In genomic region chr7:12880911-12881660, GRCm38 (mm10) we compare ENCODE assay signal across 8 mouse cellular contexts. TPM values are rescaled to one million over a fixed set of nuclear protein-coding genes. Genes with fewer than 3 reads are reported as not detected.
A peak's percentile ranks its signal among the peaks of the same experiment; 100 is the strongest.
DNase-seq lines count a peak whose midpoint lies in the region; ATAC-seq and TF ChIP-seq lines count a peak whose summit lies in the region.

Zfp128 (plus strand) TSS chr7:12881177.

- H3K9me3 ChIP-seq in embryonic facial prominence, embryonic 15.5 days (replicated peaks), result no peaks in the 10 kb centered on the region
- H3K9me3 ChIP-seq in limb, embryonic 14.5 days (ENCODE audit: control insufficient read depth, low read length), result no peaks in the 10 kb centered on the region
- H3K9me3 ChIP-seq in midbrain, postnatal 0 days (ENCODE audit: low read length), result no peaks in the 10 kb centered on the region

- TF ChIP-seq CTCF in bone marrow, adult 2 months (IDR thresholded peaks at IDR 0.05; ENCODE audit: control insufficient read depth, insufficient read depth, low read length), result no peak
- TF ChIP-seq CTCF in midbrain, postnatal 0 days (IDR thresholded peaks at IDR 0.05), result peak; percentile 43; the same call in 1 of the 2 replicates

- H3K9ac ChIP-seq in embryonic facial prominence, embryonic 15.5 days, result peak within 1 kb of the TSS; percentile 76
- H3K9ac ChIP-seq in limb, embryonic 14.5 days (ENCODE audit: low read depth, low read length, severe bottlenecking), result peak within 1 kb of the TSS; percentile 87
- peak within 1 kb of the TSS; percentile 76 for H3K9ac ChIP-seq in midbrain, postnatal 0 days (replicated peaks; ENCODE audit: low read length, poor library complexity, severe bottlenecking)

- H3K4me1 ChIP-seq in bone marrow, adult 2 months (ENCODE audit: control insufficient read depth, insufficient read depth, low read length), result peaks cover 1% of the 10 kb centered on the region; the same call in 1 of the 2 replicates
- peaks cover 8% of the 10 kb centered on the region for H3K4me1 ChIP-seq in embryonic facial prominence, embryonic 15.5 days
- peaks cover 10% of the 10 kb centered on the region for H3K4me1 ChIP-seq in limb, embryonic 14.5 days (ENCODE audit: control insufficient read depth, insufficient read depth, low read length)
- no peaks in the 10 kb centered on the region for H3K4me1 ChIP-seq in midbrain, postnatal 0 days (ENCODE audit: insufficient read depth, low read length)

- H3K4me3 ChIP-seq in bone marrow, adult 2 months (replicated peaks; ENCODE audit: control insufficient read depth, low read depth, low read length), result peak within 1 kb of the TSS; percentile 88
- peak within 1 kb of the TSS; percentile 75 for H3K4me3 ChIP-seq in embryonic facial prominence, embryonic 15.5 days (replicated peaks)
- H3K4me3 ChIP-seq in limb, embryonic 14.5 days (replicated peaks; ENCODE audit: low read length), result peak within 1 kb of the TSS; percentile 79
- H3K4me3 ChIP-seq in midbrain, postnatal 0 days (ENCODE audit: low read depth, low read length), result peak within 1 kb of the TSS; percentile 60

- DNase-seq in 416B (ENCODE audit: low read depth), result peak; percentile 96
- DNase-seq in heart, adult 8-10 months (ENCODE audit: low spot score), result peak; percentile 96
- DNase-seq in kidney, adult 9 months, result peak; percentile 96
- DNase-seq in limb, embryonic 14.5 days (ENCODE audit: low spot score), result peak; percentile 97
- peak; percentile 98 for DNase-seq in midbrain, postnatal 0 days (ENCODE audit: low spot score)
- peak; percentile 79 to 87 for DNase-seq in spleen, postnatal 14 days (ENCODE audit: low spot score in 2 of 2)

- H3K4me2 ChIP-seq in embryonic facial prominence, embryonic 15.5 days (replicated peaks), result peak within 1 kb of the TSS; percentile 83
- peak within 1 kb of the TSS; percentile 89 for H3K4me2 ChIP-seq in limb, embryonic 14.5 days (replicated peaks; ENCODE audit: low read depth, low read length, severe bottlenecking)
- peak within 1 kb of the TSS; percentile 72 for H3K4me2 ChIP-seq in midbrain, postnatal 0 days (ENCODE audit: low read depth, low read length, poor library complexity, severe bottlenecking)

- peak; percentile 56; the same call in 1 of the 2 replicates for TF ChIP-seq POLR2A in bone marrow, adult 2 months (IDR thresholded peaks at IDR 0.05; ENCODE audit: borderline replicate concordance, control insufficient read depth, low read depth, low read length)
- TF ChIP-seq POLR2A in limb, embryonic 14.5 days (IDR thresholded peaks at IDR 0.05; ENCODE audit: borderline replicate concordance, extremely low read depth, insufficient read depth, insufficient read length), result peak; percentile 90; the same call in 1 of the 2 replicates

- H3K27me3 ChIP-seq in embryonic facial prominence, embryonic 15.5 days, result no peaks in the 10 kb centered on the region
- no peaks in the 10 kb centered on the region for H3K27me3 ChIP-seq in limb, embryonic 14.5 days (ENCODE audit: control insufficient read depth, insufficient read depth, low read length)
- no peaks in the 10 kb centered on the region for H3K27me3 ChIP-seq in midbrain, postnatal 0 days (ENCODE audit: insufficient read depth, low read length)

- H3K36me3 ChIP-seq in embryonic facial prominence, embryonic 15.5 days, result peaks cover 16% of the 10 kb centered on the region
- peaks cover 19% of the 10 kb centered on the region for H3K36me3 ChIP-seq in limb, embryonic 14.5 days (ENCODE audit: control insufficient read depth, insufficient read depth, low read length)
- H3K36me3 ChIP-seq in midbrain, postnatal 0 days (ENCODE audit: insufficient read depth, low read length), result peaks cover 16% of the 10 kb centered on the region

- H3K27ac ChIP-seq in bone marrow, adult 2 months (ENCODE audit: control insufficient read depth, insufficient read depth, low read depth, low read length, poor library complexity), result no peak within 1 kb of the TSS
- H3K27ac ChIP-seq in embryonic facial prominence, embryonic 15.5 days (replicated peaks), result no peak within 1 kb of the TSS
- 0 out of 2 replicates have a peak within 1 kb of the TSS, but pooled peaks have one; percentile 33 for H3K27ac ChIP-seq in limb, embryonic 14.5 days (replicated peaks; ENCODE audit: low read depth, low read length)
- peak within 1 kb of the TSS; percentile 6 for H3K27ac ChIP-seq in midbrain, postnatal 0 days (ENCODE audit: low read depth, low read length)

- peak; percentile 99 for ATAC-seq in embryonic facial prominence, embryonic 15.5 days (ENCODE audit: insufficient number of reproducible peaks, low FRiP score, low TSS enrichment, low read depth)
- ATAC-seq in limb, embryonic 14.5 days (ENCODE audit: low FRiP score, low read depth), result peak; percentile 100
- peak; percentile 99 for ATAC-seq in midbrain, postnatal 0 days (ENCODE audit: low FRiP score)

- WGBS in bone marrow, adult 2 months, result under 1% methylated on average over 35 of the region's 35 CpGs
- WGBS in embryonic facial prominence, embryonic 15.5 days, result under 1% methylated on average over 35 of the region's 35 CpGs
- WGBS in limb, embryonic 14.5 days, result 4% methylated on average over 35 of the region's 35 CpGs
- WGBS in midbrain, postnatal 0 days, result under 1% methylated on average over 35 of the region's 35 CpGs

RNA-seq across cellular contexts. Expression of gene Zfp128, which starts in this region (rescaled TPM):
- polyA plus RNA-seq in bone marrow, adult 2 months (2011; ENCODE audit: insufficient read depth, insufficient read length, low replicate concordance, missing spikeins), result 0.65 TPM in 1 of 2 replicates, not detected in the other
- polyA plus RNA-seq in embryonic facial prominence, embryonic 15.5 days (2015; fragmentation: Nextera tagmentation; extraction: Ambion mirVana), result 5.0 and 5.1 TPM in 2 replicates
- total RNA-seq in heart, adult 8-10 months (2022), result 1 to 10 TPM; 3.0 to 3.9 (median 3.5) TPM
- 4.4 and 4.8 TPM in 2 replicates for polyA plus RNA-seq in limb, embryonic 14.5 days (2012; rRNA removed)
- polyA plus RNA-seq in limb, embryonic 14.5 days (2014; fragmentation: Nextera tagmentation; extraction: Ambion mirVana), result 4.8 and 5.8 TPM in 2 replicates
- 16.6 and 17.9 TPM in 2 replicates for total RNA-seq in midbrain, postnatal 0 days (2014; rRNA removed)
- 2.0 and 3.0 TPM in 2 replicates for polyA plus RNA-seq in midbrain, postnatal 0 days (2015; fragmentation: Nextera tagmentation; extraction: Ambion mirVana)

Comparison
In these comparisons a context has a peak if more than half of its experiments do, and no peak if none do; other contexts are left out.
1. H3K27ac ChIP-seq: peak in limb, embryonic 14.5 days (single experiment) and midbrain, postnatal 0 days (single experiment); none in bone marrow, adult 2 months (single experiment) and embryonic facial prominence, embryonic 15.5 days (single experiment).
2. Peak in every context shown above with its lines, with median percentiles within 50 percentile points of each other: DNase-seq, H3K4me3 ChIP-seq, ATAC-seq, H3K4me2 ChIP-seq and H3K9ac ChIP-seq.